Mouse (Mus musculus): ENCODE measurements at regions not wholly inside any gene's neighbourhood (a gene's known extent, or its start where the extent isn't known, plus 50 kb on each side); places are given as distances from the start of the nearest gene placed in this dataset.

GRCm38 (mm10) chr4:110050393-110051280 is 72.8 kb downstream of the Dmrta2 start:
- TF ChIP-seq CTCF (IDR thresholded peaks at IDR 0.05; ENCODE audit: low read depth) (peak; percentile 89), EP300 (IDR thresholded peaks at IDR 0.05; ENCODE audit: low read depth) (no peak)
